Mouse (Mus musculus): Measurements from ENCODE around the gene Xrcc3. TPM values are rescaled to one million over a fixed set of nuclear protein-coding genes. Genes with fewer than 3 reads are reported as not detected.
A peak's percentile ranks its signal among the peaks of the same experiment; 100 is the strongest.

The Xrcc3 gene
- polyA plus RNA-seq, 1 experiment from 2014 or later, result 1.8 TPM

- H3K4me1 ChIP-seq (replicated peaks; ENCODE audit: control insufficient read depth, insufficient read depth), result peaks cover 8% of the 10 kb centered on the region
- ATAC-seq (ENCODE audit: low FRiP score, low TSS enrichment) (no peak), DNase-seq (ENCODE audit: low spot score) (no peak)
- no peaks in the 10 kb centered on the region for H3K27me3 ChIP-seq (ENCODE audit: control insufficient read depth, insufficient read depth, low read length)
- H3K9me3 ChIP-seq (ENCODE audit: control insufficient read depth, low read length), result no peaks in the 10 kb centered on the region
- WGBS, result 4% methylated on average over 27 of the region's 27 CpGs
- peak overlapping the region; percentile 67 for H3K9ac ChIP-seq (ENCODE audit: low read length)
- peak overlapping the region; percentile 66 for H3K4me3 ChIP-seq (ENCODE audit: low read depth, low read length)
- H3K36me3 ChIP-seq (ENCODE audit: control insufficient read depth, insufficient read depth, low read length), result no peaks in the 10 kb centered on the region
- peak overlapping the region; percentile 30; the same call in 1 of the 2 replicates for H3K27ac ChIP-seq (replicated peaks)
- no peak for TF ChIP-seq EP300 (optimal IDR thresholded peaks at IDR 0.05)
- TF ChIP-seq CTCF (IDR thresholded peaks at IDR 0.05; ENCODE audit: low read depth), result no peak
- peak overlapping the region; percentile 82 for H3K4me2 ChIP-seq (replicated peaks; ENCODE audit: low read depth)
Measured at GRCm38 (mm10) chr12:111813111-111813765, 435 bp downstream of the Xrcc3 start.

- Histone ChIP-seq H3K9ac (ENCODE audit: low read length) (no peak overlapping the region), H3K27ac (replicated peaks) (no peak overlapping the region), H3K9me3 (ENCODE audit: control insufficient read depth, low read length) (no peaks in the 10 kb centered on the region), H3K4me1 (replicated peaks; ENCODE audit: control insufficient read depth, insufficient read depth) (peaks cover 8% of the 10 kb centered on the region), H3K36me3 (ENCODE audit: control insufficient read depth, insufficient read depth, low read length) (0 out of 2 replicates have a peak, but pooled peaks cover 4% of the 10 kb centered on the region), H3K27me3 (ENCODE audit: control insufficient read depth, insufficient read depth, low read length) (no peaks in the 10 kb centered on the region), H3K4me3 (ENCODE audit: low read depth, low read length) (peak overlapping the region; percentile 66; the same call in 1 of the 2 replicates), H3K4me2 (replicated peaks; ENCODE audit: low read depth) (peak overlapping the region; percentile 82)
- DNase-seq (ENCODE audit: low spot score), result no peak
- ATAC-seq (ENCODE audit: low FRiP score, low TSS enrichment), result no peak
- TF ChIP-seq EP300 (optimal IDR thresholded peaks at IDR 0.05) (no peak), CTCF (IDR thresholded peaks at IDR 0.05; ENCODE audit: low read depth) (no peak)
- 56% methylated on average over 12 of the region's 12 CpGs for WGBS
Measured at GRCm38 (mm10) chr12:111812611-111813010, 1.1 kb downstream of the Xrcc3 start.

- peaks cover 8% of the 10 kb centered on the region for H3K4me1 ChIP-seq (replicated peaks; ENCODE audit: control insufficient read depth, insufficient read depth)
- H3K27ac ChIP-seq (replicated peaks), result no peak overlapping the region
- no peak overlapping the region for H3K9ac ChIP-seq (ENCODE audit: low read length)
- TF ChIP-seq EP300 (optimal IDR thresholded peaks at IDR 0.05) (no peak), CTCF (IDR thresholded peaks at IDR 0.05; ENCODE audit: low read depth) (no peak)
- H3K36me3 ChIP-seq (ENCODE audit: control insufficient read depth, insufficient read depth, low read length), result 0 out of 2 replicates have a peak, but pooled peaks cover 4% of the 10 kb centered on the region
- ATAC-seq (ENCODE audit: low FRiP score, low TSS enrichment), result no peak
- DNase-seq (ENCODE audit: low spot score), result no peak
- 86% methylated on average over 12 of the region's 13 CpGs for WGBS
- H3K4me3 ChIP-seq (ENCODE audit: low read depth, low read length), result no peak overlapping the region
- H3K27me3 ChIP-seq (ENCODE audit: control insufficient read depth, insufficient read depth, low read length), result no peaks in the 10 kb centered on the region
- no peaks in the 10 kb centered on the region for H3K9me3 ChIP-seq (ENCODE audit: control insufficient read depth, low read length)
- H3K4me2 ChIP-seq (replicated peaks; ENCODE audit: low read depth), result no peak overlapping the region
Measured at GRCm38 (mm10) chr12:111812075-111812474, 1.6 kb downstream of the Xrcc3 start.

GRCm38 (mm10) chr12:111809762-111810161 lies 3.9 kb downstream of the Xrcc3 start:
- peak overlapping the region; percentile 67 for H3K27ac ChIP-seq (replicated peaks)
- H3K9me3 ChIP-seq (ENCODE audit: control insufficient read depth, low read length), result no peaks in the 10 kb centered on the region
- H3K27me3 ChIP-seq (ENCODE audit: control insufficient read depth, insufficient read depth, low read length), result no peaks in the 10 kb centered on the region
- peak; percentile 76 for ATAC-seq (ENCODE audit: low FRiP score, low TSS enrichment)
- H3K4me3 ChIP-seq (ENCODE audit: low read depth, low read length), result no peak overlapping the region
- peak; percentile 96 for DNase-seq (ENCODE audit: low spot score)
- 3% methylated on average over 9 of the region's 9 CpGs for WGBS
- TF ChIP-seq CTCF (IDR thresholded peaks at IDR 0.05; ENCODE audit: low read depth), result peak; percentile 63
- no peak for TF ChIP-seq EP300 (optimal IDR thresholded peaks at IDR 0.05)
- peak overlapping the region; percentile 13; the same call in 1 of the 2 replicates for H3K9ac ChIP-seq (ENCODE audit: low read length)
- H3K4me1 ChIP-seq (replicated peaks; ENCODE audit: control insufficient read depth, insufficient read depth), result peaks cover 2% of the 10 kb centered on the region; the same call in 1 of the 2 replicates
- peaks cover 16% of the 10 kb centered on the region for H3K36me3 ChIP-seq (ENCODE audit: control insufficient read depth, insufficient read depth, low read length)
- H3K4me2 ChIP-seq (replicated peaks; ENCODE audit: low read depth), result peak overlapping the region; percentile 9; the same call in 1 of the 2 replicates

- 88% methylated on average over 6 of the region's 6 CpGs for WGBS
- H3K9me3 ChIP-seq (ENCODE audit: control insufficient read depth, low read length), result no peaks in the 10 kb centered on the region
- TF ChIP-seq CTCF (IDR thresholded peaks at IDR 0.05; ENCODE audit: low read depth), result no peak
- no peak overlapping the region for H3K4me3 ChIP-seq (ENCODE audit: low read depth, low read length)
- peaks cover 24% of the 10 kb centered on the region for H3K36me3 ChIP-seq (ENCODE audit: control insufficient read depth, insufficient read depth, low read length)
- no peaks in the 10 kb centered on the region for H3K27me3 ChIP-seq (ENCODE audit: control insufficient read depth, insufficient read depth, low read length)
- H3K4me2 ChIP-seq (replicated peaks; ENCODE audit: low read depth), result no peak overlapping the region
- DNase-seq (ENCODE audit: low spot score) (no peak), ATAC-seq (ENCODE audit: low FRiP score, low TSS enrichment) (no peak)
- H3K27ac ChIP-seq (replicated peaks), result no peak overlapping the region
- peaks cover 2% of the 10 kb centered on the region; the same call in 1 of the 2 replicates for H3K4me1 ChIP-seq (replicated peaks; ENCODE audit: control insufficient read depth, insufficient read depth)
- H3K9ac ChIP-seq (ENCODE audit: low read length), result no peak overlapping the region
Measured at GRCm38 (mm10) chr12:111808775-111809174, 4.9 kb downstream of the Xrcc3 start.

GRCm38 (mm10) chr12:111803538-111803937 lies 10.1 kb downstream of the Xrcc3 start:
- Histone ChIP-seq H3K4me2 (replicated peaks; ENCODE audit: low read depth) (no peak overlapping the region), H3K27me3 (ENCODE audit: control insufficient read depth, insufficient read depth, low read length) (no peaks in the 10 kb centered on the region), H3K27ac (replicated peaks) (no peak overlapping the region), H3K9me3 (ENCODE audit: control insufficient read depth, low read length) (no peaks in the 10 kb centered on the region), H3K36me3 (ENCODE audit: control insufficient read depth, insufficient read depth, low read length) (peaks cover 30% of the 10 kb centered on the region), H3K9ac (ENCODE audit: low read length) (no peak overlapping the region), H3K4me3 (ENCODE audit: low read depth, low read length) (no peak overlapping the region), H3K4me1 (replicated peaks; ENCODE audit: control insufficient read depth, insufficient read depth) (no peaks in the 10 kb centered on the region)
- TF ChIP-seq EP300 (optimal IDR thresholded peaks at IDR 0.05), result no peak
- no peak for TF ChIP-seq CTCF (IDR thresholded peaks at IDR 0.05; ENCODE audit: low read depth)
- ATAC-seq (ENCODE audit: low FRiP score, low TSS enrichment) (peak; percentile 93), DNase-seq (ENCODE audit: low spot score) (peak; percentile 76)
- WGBS, result 46% methylated on average over 5 of the region's 5 CpGs
